Mouse (Mus musculus) liver, postnatal 0 days (tissue): ENCODE data around the gene Myh2.

Experiments
- CTCF ChIP-seq: sonication (generic); IDR thresholded peaks from 2 replicates; pipeline ENCODE4 v1.5.1; 2016; ENCODE audit warnings: antibody characterized with exemption, low read depth
- EP300 ChIP-seq: IDR thresholded peaks from 2 replicates; pipeline ENCODE4 v1.6.1; 2016; ENCODE audit warnings: antibody characterized with exemption, low read depth, mild to moderate bottlenecking

- TF ChIP-seq CTCF (no peak), EP300 (no peak)
Measured at GRCm38 (mm10) chr11:67160131-67160530, 10.7 kb upstream of the Myh2 start.
